8 mouse cellular contexts compared by ENCODE assay signal in genomic region chr15:89377938-89378828, GRCm38 (mm10). TPM values are rescaled to one million over a fixed set of nuclear protein-coding genes. Genes with fewer than 3 reads are reported as not detected.
DNase-seq lines count a peak whose midpoint lies in the region; ATAC-seq and TF ChIP-seq lines count a peak whose summit lies in the region.

No protein-coding gene starts in this region.

- peak overlapping the region; percentile 98 for H3K27ac ChIP-seq in cerebellum, adult 2 months (ENCODE audit: insufficient read depth, low read length)
- no peak overlapping the region; the same call in 1 of the 2 replicates for H3K27ac ChIP-seq in testis, adult 2 months (ENCODE audit: control insufficient read depth, insufficient read depth, low read depth, low read length)
- no peak overlapping the region for H3K27ac ChIP-seq in limb, embryonic 12.5 days
- H3K27ac ChIP-seq in olfactory bulb, adult 2 months (ENCODE audit: insufficient read depth, low read depth, low read length), result no peak overlapping the region

- 16% methylated on average over 46 of the region's 46 CpGs for WGBS in cerebellum, adult 2 months
- WGBS in limb, embryonic 12.5 days, result 11% methylated on average over 46 of the region's 46 CpGs
- WGBS in olfactory bulb, adult 2 months, result 17% methylated on average over 46 of the region's 46 CpGs

- no peak for TF ChIP-seq CTCF in cerebellum, adult 2 months (IDR thresholded peaks at IDR 0.05; ENCODE audit: borderline replicate concordance, insufficient read depth, low read depth, low read length)
- no peak for TF ChIP-seq CTCF in testis, adult 2 months (IDR thresholded peaks at IDR 0.05; ENCODE audit: control insufficient read depth, insufficient read depth, insufficient replicate concordance, low read depth, low read length)
- no peak for TF ChIP-seq CTCF in olfactory bulb, adult 2 months (IDR thresholded peaks at IDR 0.05; ENCODE audit: insufficient read depth, low read depth, low read length)

- intact Hi-C loops in left cerebral cortex, postnatal 10 days (cut with DNase I), result no loop called here
- intact Hi-C loops in left cerebral cortex, postnatal 4 days (cut with DNase I), result no loop called here

- peak overlapping the region; percentile 64 for H3K4me3 ChIP-seq in cerebellum, adult 2 months (replicated peaks; ENCODE audit: insufficient read depth, low read depth, low read length)
- H3K4me3 ChIP-seq in testis, adult 2 months (ENCODE audit: control insufficient read depth, low read depth, low read length), result peak overlapping the region; percentile 77
- peak overlapping the region; percentile 42 for H3K4me3 ChIP-seq in limb, embryonic 12.5 days (replicated peaks)
- H3K4me3 ChIP-seq in olfactory bulb, adult 2 months (ENCODE audit: insufficient read depth, low read depth, low read length), result peak overlapping the region; percentile 33

- H3K27me3 ChIP-seq in cerebellum, adult 2 months (ENCODE audit: control insufficient read depth, insufficient read depth, low read length), result no peaks in the 10 kb centered on the region
- peaks cover 2% of the 10 kb centered on the region; the same call in 1 of the 2 replicates for H3K27me3 ChIP-seq in testis, adult 2 months (ENCODE audit: control insufficient read depth, insufficient read depth, low read length)
- peaks cover 49% of the 10 kb centered on the region for H3K27me3 ChIP-seq in limb, embryonic 12.5 days

- H3K9me3 ChIP-seq in limb, embryonic 12.5 days, result no peaks in the 10 kb centered on the region

- peak overlapping the region; percentile 53 for H3K9ac ChIP-seq in limb, embryonic 12.5 days (replicated peaks)

- no peaks in the 10 kb centered on the region for H3K36me3 ChIP-seq in testis, adult 2 months (ENCODE audit: control insufficient read depth, insufficient read depth, low read length)
- H3K36me3 ChIP-seq in limb, embryonic 12.5 days, result no peaks in the 10 kb centered on the region

- peaks cover 24% of the 10 kb centered on the region for H3K4me1 ChIP-seq in cerebellum, adult 2 months (ENCODE audit: control insufficient read depth, insufficient read depth, low read length)
- H3K4me1 ChIP-seq in testis, adult 2 months (ENCODE audit: control insufficient read depth, insufficient read depth, low read length), result peaks cover 34% of the 10 kb centered on the region
- H3K4me1 ChIP-seq in limb, embryonic 12.5 days (replicated peaks), result peaks cover 25% of the 10 kb centered on the region
- H3K4me1 ChIP-seq in olfactory bulb, adult 2 months (ENCODE audit: control insufficient read depth, insufficient read depth, low read length), result peaks cover 25% of the 10 kb centered on the region

- H3K4me2 ChIP-seq in limb, embryonic 12.5 days, result peak overlapping the region; percentile 74

- TF ChIP-seq POLR2A in cerebellum, adult 2 months (IDR thresholded peaks at IDR 0.05; ENCODE audit: borderline replicate concordance, insufficient read depth, low read length), result no peak
- TF ChIP-seq POLR2A in testis, adult 2 months (IDR thresholded peaks at IDR 0.05; ENCODE audit: control insufficient read depth, low read depth, low read length), result peak; percentile 37; the same call in 1 of the 2 replicates
- TF ChIP-seq POLR2A in olfactory bulb, adult 2 months (IDR thresholded peaks at IDR 0.05; ENCODE audit: insufficient read depth, low read depth, low read length), result no peak

- DNase-seq in cerebellum, adult 2 months, result peak in 1 of 2 experiments; percentile 56
- DNase-seq in cerebellum, postnatal 4 days (ENCODE audit: low spot score in 2 of 2), result no peak
- no peak for DNase-seq in testis, postnatal 10 days (ENCODE audit: low spot score)
- DNase-seq in left cerebral cortex, postnatal 10 days (ENCODE audit: extremely low spot score in 1 of 2, low spot score in 2 of 2), result no peak
- DNase-seq in left cerebral cortex, postnatal 4 days, result no peak

- no peak for ATAC-seq in limb, embryonic 12.5 days (ENCODE audit: insufficient number of reproducible peaks, insufficient read depth, low FRiP score, low TSS enrichment, low read depth)

RNA-seq across cellular contexts. Expression of gene Odf3b, which starts 0.9 kb away (rescaled TPM):
- 18.3 and 24.4 TPM in 2 replicates for polyA plus RNA-seq in cerebellum, adult 2 months (2012; rRNA removed)
- 78.4 and 86.4 TPM in 2 replicates for polyA plus RNA-seq in testis, adult 2 months (2012; rRNA removed)
- 0.33 and 0.48 TPM in 2 replicates for polyA plus RNA-seq in limb, embryonic 12.5 days (2016; fragmentation: Nextera tagmentation; extraction: Ambion mirVana)
- polyA plus RNA-seq in olfactory bulb, adult 2 months (2012; ENCODE audit: insufficient read depth, insufficient read length, low replicate concordance, missing spikeins), result not detected in 2 replicates
- total RNA-seq in left cerebral cortex, postnatal 10 days (2021), result 1 to 10 TPM in 1 of 2 experiments, under 1 TPM in 1; 0.77 to 1.1 TPM
- 1 to 10 TPM; 1.8 to 1.9 TPM for total RNA-seq in left cerebral cortex, postnatal 4 days (2021)

RNA-seq across cellular contexts. Expression of gene Tymp, which starts 1.3 kb away (rescaled TPM):
- polyA plus RNA-seq in cerebellum, adult 2 months (2012; rRNA removed), result 5.5 and 5.7 TPM in 2 replicates
- polyA plus RNA-seq in testis, adult 2 months (2012; rRNA removed), result 0.74 and 1.6 TPM in 2 replicates
- polyA plus RNA-seq in limb, embryonic 12.5 days (2016; fragmentation: Nextera tagmentation; extraction: Ambion mirVana), result 1.5 TPM in 2 replicates
- not detected in 2 replicates for polyA plus RNA-seq in olfactory bulb, adult 2 months (2012; ENCODE audit: insufficient read depth, insufficient read length, low replicate concordance, missing spikeins)
- 1 to 10 TPM; 1.2 to 1.6 TPM for total RNA-seq in left cerebral cortex, postnatal 10 days (2021)
- total RNA-seq in left cerebral cortex, postnatal 4 days (2021), result under 1 TPM; 0.62 to 0.81 TPM

RNA-seq across cellular contexts. Expression of gene Sco2, which starts 4.5 kb away (rescaled TPM):
- 59.7 and 60.3 TPM in 2 replicates for polyA plus RNA-seq in cerebellum, adult 2 months (2012; rRNA removed)
- 31.1 and 34.1 TPM in 2 replicates for polyA plus RNA-seq in testis, adult 2 months (2012; rRNA removed)
- 4.2 and 5.3 TPM in 2 replicates for polyA plus RNA-seq in limb, embryonic 12.5 days (2016; fragmentation: Nextera tagmentation; extraction: Ambion mirVana)
- not detected in 2 replicates for polyA plus RNA-seq in olfactory bulb, adult 2 months (2012; ENCODE audit: insufficient read depth, insufficient read length, low replicate concordance, missing spikeins)
- 10 to 100 TPM; 28.6 to 30.5 TPM for total RNA-seq in left cerebral cortex, postnatal 10 days (2021)
- 10 to 100 TPM; 25.0 to 28.7 TPM for total RNA-seq in left cerebral cortex, postnatal 4 days (2021)

RNA-seq across cellular contexts. Expression of gene Klhdc7b, which starts 6.5 kb away (rescaled TPM):
- 2.6 and 2.9 TPM in 2 replicates for polyA plus RNA-seq in cerebellum, adult 2 months (2012; rRNA removed)
- polyA plus RNA-seq in testis, adult 2 months (2012; rRNA removed), result 0.19 and 0.31 TPM in 2 replicates
- polyA plus RNA-seq in limb, embryonic 12.5 days (2016; fragmentation: Nextera tagmentation; extraction: Ambion mirVana), result 0.05 TPM in 1 of 2 replicates, not detected in the other
- polyA plus RNA-seq in olfactory bulb, adult 2 months (2012; ENCODE audit: insufficient read depth, insufficient read length, low replicate concordance, missing spikeins), result not detected in 2 replicates
- not detected for total RNA-seq in left cerebral cortex, postnatal 10 days (2021)
- not detected for total RNA-seq in left cerebral cortex, postnatal 4 days (2021)

RNA-seq across cellular contexts. Expression of gene Ncaph2, which starts 22.7 kb away (rescaled TPM):
- polyA plus RNA-seq in cerebellum, adult 2 months (2012; rRNA removed), result 134 and 137 TPM in 2 replicates
- 41.5 and 44.7 TPM in 2 replicates for polyA plus RNA-seq in testis, adult 2 months (2012; rRNA removed)
- polyA plus RNA-seq in limb, embryonic 12.5 days (2016; fragmentation: Nextera tagmentation; extraction: Ambion mirVana), result 175 and 183 TPM in 2 replicates
- not detected in 2 replicates for polyA plus RNA-seq in olfactory bulb, adult 2 months (2012; ENCODE audit: insufficient read depth, insufficient read length, low replicate concordance, missing spikeins)
- 10 to 100 TPM; 88.3 to 93.1 TPM for total RNA-seq in left cerebral cortex, postnatal 10 days (2021)
- total RNA-seq in left cerebral cortex, postnatal 4 days (2021), result 10 to 100 TPM; 86.6 to 93.2 TPM

Comparison
In these comparisons a context has a peak if more than half of its experiments do, and no peak if none do; other contexts are left out.
1. RNA of gene Odf3b, which starts 0.9 kb away (polyA plus RNA-seq): 78.4 to 86.4 TPM in testis, adult 2 months and 18.3 to 24.4 TPM in cerebellum, adult 2 months; 0.33 to 0.48 TPM in limb, embryonic 12.5 days and not detected in olfactory bulb, adult 2 months; every median in the first group is over 10 times any median in the second.
2. Peak in every context shown above with its lines, with median percentiles within 50 percentile points of each other: H3K4me3 ChIP-seq.